Mouse (Mus musculus) liver, embryonic 12.5 days (tissue): ENCODE data around the gene 1700003F12Rik. TPM values are rescaled to one million over a fixed set of nuclear protein-coding genes. Genes with fewer than 3 reads are reported as not detected.

Experiments used
- ATAC-seq: fragments of 200-750 bp; cut with Nextera tagmentation; 2 replicates; pipeline ENCODE4 v1.8.0; 2017; ENCODE audit warnings: moderate number of reproducible peaks, mild to moderate bottlenecking, moderate library complexity
- H3K27ac ChIP-seq: fragments of 300-500 bp; sonication (generic); 2 replicates; pipeline ENCODE4 v1.5.1; 2016; ENCODE audit warnings: mild to moderate bottlenecking
- H3K27me3 ChIP-seq: fragments of 300-500 bp; sonication (generic); replicated peaks from 2 replicates; pipeline ENCODE4 v1.6.1; 2016; ENCODE audit warnings: mild to moderate bottlenecking, moderate library complexity
- H3K36me3 ChIP-seq: fragments of 300-500 bp; sonication (generic); 2 replicates; pipeline ENCODE4 v1.6.1; 2016; ENCODE audit warnings: mild to moderate bottlenecking, moderate library complexity
- H3K4me1 ChIP-seq: fragments of 300-500 bp; sonication (generic); 2 replicates; pipeline ENCODE4 v1.6.1; 2016
- H3K4me2 ChIP-seq: fragments of 300-500 bp; sonication (generic); 2 replicates; pipeline ENCODE4 v1.6.1; 2016; ENCODE audit warnings: mild to moderate bottlenecking, moderate library complexity
- H3K4me3 ChIP-seq: fragments of 300-500 bp; sonication (generic); 2 replicates; pipeline ENCODE4 v1.5.1; 2016; ENCODE audit warnings: mild to moderate bottlenecking, moderate library complexity
- H3K9ac ChIP-seq: fragments of 300-500 bp; sonication (generic); 2 replicates; pipeline ENCODE4 v1.6.1; 2016; ENCODE audit warnings: mild to moderate bottlenecking, moderate library complexity
- H3K9me3 ChIP-seq: fragments of 300-500 bp; sonication (generic); replicated peaks from 2 replicates; pipeline ENCODE4 v1.6.1; 2016; ENCODE audit warnings: mild to moderate bottlenecking, moderate library complexity
- WGBS: fragments of 180-500 bp; shearing (Covaris S2); methylation state at CpG from one replicate; pipeline ENCODE4 v1.1.7; 2016; ENCODE audit not compliant: insufficient replicate concordance; 5-methylcytosine and 5-hydroxymethylcytosine counted together
- polyA plus RNA-seq: library from polyadenylated mRNA; unstranded; fragments of >200 nt; fragmentation: Nextera tagmentation; extraction: Ambion mirVana; gene quantifications from 2 replicates; pipeline ENCODE4 v1.2.1, GENCODE M21; 2016

Gene 1700003F12Rik
- 1.5 and 1.6 TPM in 2 replicates for polyA plus RNA-seq

GRCm38 (mm10) chr2:154546711-154547110 lies at the start of gene 1700003F12Rik:
TSS of gene 1700003F12Rik (plus strand) at chr2:154547085.
- Histone ChIP-seq H3K27ac (no peak within 1 kb of the TSS), H3K9ac (no peak within 1 kb of the TSS), H3K9me3 (no peaks in the 10 kb centered on the region), H3K4me3 (no peak within 1 kb of the TSS), H3K36me3 (no peaks in the 10 kb centered on the region), H3K4me1 (peaks cover 15% of the 10 kb centered on the region), H3K27me3 (peaks cover 34% of the 10 kb centered on the region), H3K4me2 (no peak within 1 kb of the TSS)
- 77% methylated on average over 10 of the region's 10 CpGs for WGBS
- no peak for ATAC-seq

GRCm38 (mm10) chr2:154498571-154498970 lies 48.3 kb upstream of the 1700003F12Rik start:
- no peak for ATAC-seq
- WGBS: 45% methylated on average over 5 of the region's 5 CpGs
- H3K27me3 ChIP-seq: no peaks in the 10 kb centered on the region
- no peak overlapping the region for H3K27ac ChIP-seq
- H3K9me3 ChIP-seq: no peaks in the 10 kb centered on the region
- H3K9ac ChIP-seq: no peak overlapping the region
- peaks cover 17% of the 10 kb centered on the region for H3K36me3 ChIP-seq
- no peak overlapping the region for H3K4me3 ChIP-seq
- peaks cover 19% of the 10 kb centered on the region for H3K4me1 ChIP-seq
- H3K4me2 ChIP-seq: no peak overlapping the region

- H3K36me3 ChIP-seq: peaks cover 29% of the 10 kb centered on the region
- no peak overlapping the region for H3K9ac ChIP-seq
- no peak overlapping the region for H3K4me3 ChIP-seq
- H3K27me3 ChIP-seq: no peaks in the 10 kb centered on the region
- no peak overlapping the region for H3K4me2 ChIP-seq
- H3K27ac ChIP-seq: 0 out of 2 replicates have a peak overlapping the region, but pooled peaks have one; percentile 7
- 55% methylated on average over 2 of the region's 2 CpGs for WGBS
- no peak; the same call in 1 of the 2 replicates for ATAC-seq
- H3K9me3 ChIP-seq: no peaks in the 10 kb centered on the region
- H3K4me1 ChIP-seq: peaks cover 19% of the 10 kb centered on the region
Measured at GRCm38 (mm10) chr2:154499717-154500247, 47.1 kb upstream of the 1700003F12Rik start.

- Histone ChIP-seq H3K4me1 (peaks cover 19% of the 10 kb centered on the region), H3K36me3 (peaks cover 36% of the 10 kb centered on the region), H3K9ac (no peak overlapping the region), H3K9me3 (no peaks in the 10 kb centered on the region), H3K27ac (no peak overlapping the region), H3K4me3 (no peak overlapping the region), H3K27me3 (no peaks in the 10 kb centered on the region), H3K4me2 (no peak overlapping the region)
- WGBS: 85% methylated on average over 3 of the region's 3 CpGs
- ATAC-seq: no peak
Measured at GRCm38 (mm10) chr2:154500758-154501157, 46.1 kb upstream of the 1700003F12Rik start.

- 73% methylated on average over 2 of the region's 2 CpGs for WGBS
- peaks cover 15% of the 10 kb centered on the region for H3K4me1 ChIP-seq
- peak overlapping the region; percentile 71 for H3K27ac ChIP-seq
- H3K4me3 ChIP-seq: no peak overlapping the region
- H3K4me2 ChIP-seq: no peak overlapping the region
- H3K9ac ChIP-seq: no peak overlapping the region; the same call in 1 of the 2 replicates
- H3K27me3 ChIP-seq: no peaks in the 10 kb centered on the region
- H3K9me3 ChIP-seq: no peaks in the 10 kb centered on the region
- peaks cover 55% of the 10 kb centered on the region for H3K36me3 ChIP-seq
- no peak for ATAC-seq
Measured at GRCm38 (mm10) chr2:154507076-154507475, 39.8 kb upstream of the 1700003F12Rik start.

GRCm38 (mm10) chr2:154507566-154508283 lies 39.2 kb upstream of the 1700003F12Rik start:
- H3K4me1 ChIP-seq: peaks cover 15% of the 10 kb centered on the region
- ATAC-seq: peak; percentile 75; the same call in 1 of the 2 replicates
- H3K27me3 ChIP-seq: no peaks in the 10 kb centered on the region
- no peak overlapping the region for H3K4me2 ChIP-seq
- peak overlapping the region; percentile 71 for H3K27ac ChIP-seq
- no peaks in the 10 kb centered on the region for H3K9me3 ChIP-seq
- H3K4me3 ChIP-seq: no peak overlapping the region
- H3K9ac ChIP-seq: no peak overlapping the region; the same call in 1 of the 2 replicates
- H3K36me3 ChIP-seq: peaks cover 55% of the 10 kb centered on the region
- WGBS: 56% methylated on average over 9 of the region's 9 CpGs

GRCm38 (mm10) chr2:154508450-154508849 lies 38.4 kb upstream of the 1700003F12Rik start:
- WGBS: 85% methylated on average over 4 of the region's 4 CpGs
- H3K4me1 ChIP-seq: peaks cover 15% of the 10 kb centered on the region
- no peaks in the 10 kb centered on the region for H3K9me3 ChIP-seq
- no peak overlapping the region for H3K9ac ChIP-seq
- H3K27ac ChIP-seq: no peak overlapping the region
- H3K4me2 ChIP-seq: no peak overlapping the region
- peaks cover 51% of the 10 kb centered on the region for H3K36me3 ChIP-seq
- H3K4me3 ChIP-seq: no peak overlapping the region
- no peak for ATAC-seq
- H3K27me3 ChIP-seq: no peaks in the 10 kb centered on the region

- 81% methylated on average over 3 of the region's 3 CpGs for WGBS
- H3K4me1 ChIP-seq: peaks cover 15% of the 10 kb centered on the region
- peaks cover 37% of the 10 kb centered on the region for H3K36me3 ChIP-seq
- ATAC-seq: no peak
- no peaks in the 10 kb centered on the region for H3K9me3 ChIP-seq
- H3K27ac ChIP-seq: no peak overlapping the region
- H3K27me3 ChIP-seq: no peaks in the 10 kb centered on the region
- no peak overlapping the region for H3K4me3 ChIP-seq
- H3K9ac ChIP-seq: no peak overlapping the region
- H3K4me2 ChIP-seq: no peak overlapping the region
Measured at GRCm38 (mm10) chr2:154510141-154510540, 36.7 kb upstream of the 1700003F12Rik start.

GRCm38 (mm10) chr2:154516944-154517343 lies 29.9 kb upstream of the 1700003F12Rik start:
- Histone ChIP-seq H3K4me3 (no peak overlapping the region), H3K27ac (no peak overlapping the region), H3K27me3 (no peaks in the 10 kb centered on the region), H3K36me3 (peaks cover 40% of the 10 kb centered on the region), H3K9me3 (no peaks in the 10 kb centered on the region), H3K4me2 (no peak overlapping the region), H3K4me1 (no peaks in the 10 kb centered on the region), H3K9ac (no peak overlapping the region)
- 81% methylated on average over 3 of the region's 3 CpGs for WGBS
- ATAC-seq: no peak

GRCm38 (mm10) chr2:154517424-154517823 lies 29.5 kb upstream of the 1700003F12Rik start:
- Histone ChIP-seq H3K36me3 (peaks cover 43% of the 10 kb centered on the region), H3K9me3 (no peaks in the 10 kb centered on the region), H3K9ac (no peak overlapping the region), H3K4me3 (no peak overlapping the region), H3K27me3 (no peaks in the 10 kb centered on the region), H3K4me1 (no peaks in the 10 kb centered on the region), H3K4me2 (no peak overlapping the region), H3K27ac (no peak overlapping the region)
- 77% methylated on average over 5 of the region's 5 CpGs for WGBS
- no peak for ATAC-seq

- Histone ChIP-seq H3K4me2 (no peak overlapping the region), H3K36me3 (peaks cover 67% of the 10 kb centered on the region), H3K4me1 (no peaks in the 10 kb centered on the region), H3K4me3 (no peak overlapping the region), H3K9me3 (no peaks in the 10 kb centered on the region), H3K27me3 (no peaks in the 10 kb centered on the region), H3K9ac (no peak overlapping the region), H3K27ac (no peak overlapping the region)
- ATAC-seq: no peak
Measured at GRCm38 (mm10) chr2:154521449-154521848, 25.4 kb upstream of the 1700003F12Rik start.

GRCm38 (mm10) chr2:154522334-154522733 lies 24.6 kb upstream of the 1700003F12Rik start:
- Histone ChIP-seq H3K27me3 (no peaks in the 10 kb centered on the region), H3K9me3 (no peaks in the 10 kb centered on the region), H3K9ac (no peak overlapping the region), H3K4me1 (no peaks in the 10 kb centered on the region), H3K36me3 (peaks cover 60% of the 10 kb centered on the region), H3K4me3 (no peak overlapping the region), H3K4me2 (no peak overlapping the region), H3K27ac (no peak overlapping the region)
- no peak for ATAC-seq
- WGBS: 55% methylated on average over 5 of the region's 5 CpGs
